Mouse (Mus musculus) kidney, adult 11 months (tissue): Measurements from ENCODE around the gene Rsrp1.

ENCODE experiments used
- DNase-seq: peaks from one replicate; pipeline ENCODE4 v3.0.0; 2022

Rsrp1 gene

GRCm38 (mm10) chr4:134967887-134968604, 44.7 kb downstream of the Rsrp1 start:
- peak; percentile 29 for DNase-seq

GRCm38 (mm10) chr4:134968605-134968976, 45.2 kb downstream of the Rsrp1 start:
- no peak for DNase-seq

DNA sequence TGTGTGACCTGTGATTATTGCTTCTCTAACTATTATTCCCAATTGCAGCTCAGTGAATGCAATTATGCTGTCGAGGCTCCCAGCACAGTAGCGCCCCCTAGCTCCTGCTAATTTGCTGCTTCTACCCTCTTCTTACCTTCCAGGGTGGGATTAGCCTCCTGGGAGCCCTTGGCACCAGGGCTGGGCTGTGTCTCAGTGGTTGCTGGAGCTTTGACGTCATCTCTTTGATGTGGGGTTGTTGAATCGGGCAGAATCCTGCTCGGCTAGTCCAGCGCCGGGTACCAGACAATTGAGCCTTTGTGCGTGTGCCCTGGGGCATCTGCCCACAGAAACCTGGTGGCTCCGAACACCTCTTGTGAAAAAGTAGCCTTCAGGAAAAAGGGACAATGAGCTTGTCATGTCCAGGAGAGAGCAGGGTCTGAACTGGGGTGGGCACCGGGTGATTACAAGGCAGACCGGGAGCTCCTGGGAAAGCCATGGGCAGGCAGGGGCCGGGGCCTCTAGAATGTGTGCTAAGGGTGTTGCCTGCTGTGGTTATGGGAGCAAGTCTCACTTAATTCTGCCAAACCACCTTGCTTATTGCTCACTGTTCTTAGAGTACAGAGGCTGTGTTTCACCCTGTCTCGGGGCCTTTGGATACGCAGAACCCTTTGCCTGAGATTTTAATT, 52.0 kb downstream of the Rsrp1 start:
- DNase-seq, result no peak

GRCm38 (mm10) chr4:134975929-134976308, 52.5 kb downstream of the Rsrp1 start:
- DNase-seq, result no peak
